Mouse (Mus musculus) lung, embryonic 14.5 days (tissue): ENCODE measurements around the gene Edem3. TPM values are rescaled to one million over a fixed set of nuclear protein-coding genes. Genes with fewer than 3 reads are reported as not detected.

Experiments
- ATAC-seq: fragments of 200-750 bp; cut with Nextera tagmentation; 2 replicates; pipeline ENCODE4 v1.8.0; 2017; ENCODE audit warnings: mild to moderate bottlenecking, moderate TSS enrichment, moderate library complexity; ENCODE audit not compliant: insufficient read depth
- DNase-seq: peaks from one replicate; pipeline ENCODE4 v3.0.0-alpha.2; 2015
- H3K27ac ChIP-seq: fragments of 300-500 bp; sonication (generic); 2 replicates; pipeline ENCODE4 v1.5.1; 2014; ENCODE audit warnings: low read depth, mild to moderate bottlenecking, moderate library complexity
- H3K27me3 ChIP-seq: fragments of 300-500 bp; sonication (generic); 2 replicates; pipeline ENCODE4 v1.6.1; 2014; ENCODE audit warnings: low read length, control low read depth; ENCODE audit not compliant: insufficient read depth
- H3K36me3 ChIP-seq: fragments of 300-500 bp; sonication (generic); 2 replicates; pipeline ENCODE4 v1.6.1; 2014; ENCODE audit warnings: control low read depth; ENCODE audit not compliant: insufficient read depth
- H3K4me1 ChIP-seq: fragments of 300-500 bp; sonication (generic); 2 replicates; pipeline ENCODE4 v1.6.1; 2014; ENCODE audit warnings: antibody characterized with exemption, control low read depth; ENCODE audit not compliant: insufficient read depth
- H3K4me2 ChIP-seq: fragments of 300-500 bp; sonication (generic); 2 replicates; pipeline ENCODE4 v1.6.1; 2014; ENCODE audit warnings: mild to moderate bottlenecking
- H3K4me3 ChIP-seq: fragments of 300-500 bp; sonication (generic); 2 replicates; pipeline ENCODE4 v1.5.1; 2014; ENCODE audit warnings: low read depth, low read length
- H3K9ac ChIP-seq: fragments of 300-500 bp; sonication (generic); 2 replicates; pipeline ENCODE4 v1.6.1; 2014
- H3K9me3 ChIP-seq: fragments of 300-500 bp; sonication (generic); 2 replicates; pipeline ENCODE4 v1.6.1; 2016; ENCODE audit warnings: low read depth, low read length, control low read depth
- CTCF ChIP-seq: IDR thresholded peaks from 2 replicates; pipeline ENCODE4 v1.5.1; 2016; ENCODE audit warnings: antibody characterized with exemption, low read depth
- WGBS: fragments of 180-500 bp; shearing (Covaris S2); extraction: QIAGEN DNeasy Blood & Tissue Kit; methylation state at CpG from one replicate; pipeline ENCODE4 v1.1.7; 2014; 5-methylcytosine and 5-hydroxymethylcytosine counted together
- polyA plus RNA-seq: library from polyadenylated mRNA; unstranded; fragments of >200 nt; fragmentation: Nextera tagmentation; extraction: Ambion mirVana; gene quantifications from 2 replicates; pipeline ENCODE4 v1.2.1, GENCODE M21; 2014

Edem3 gene
- polyA plus RNA-seq, 1 experiment from 2014 or later, result 24.5 TPM

GRCm38 (mm10) chr1:151720566-151720965 is 34.6 kb upstream of the Edem3 start:
- DNase-seq, result peak; percentile 42

GRCm38 (mm10) chr1:151721357-151721983 is 33.7 kb upstream of the Edem3 start:
- TF ChIP-seq CTCF, result no peak
- Histone ChIP-seq H3K4me2 (no peak overlapping the region), H3K9ac (no peak overlapping the region), H3K4me3 (no peak overlapping the region), H3K4me1 (peaks cover 10% of the 10 kb centered on the region), H3K36me3 (no peaks in the 10 kb centered on the region), H3K27ac (no peak overlapping the region), H3K27me3 (no peaks in the 10 kb centered on the region), H3K9me3 (no peaks in the 10 kb centered on the region)
- DNase-seq (peak; percentile 54), ATAC-seq (peak; percentile 33; the same call in 1 of the 2 replicates)
- WGBS, result 38% methylated on average over 10 of the region's 10 CpGs

More at GRCm38 (mm10) chr1:151720566-151720965, 34.6 kb upstream of the Edem3 start:
- H3K9me3 ChIP-seq, result no peaks in the 10 kb centered on the region
- H3K27me3 ChIP-seq, result no peaks in the 10 kb centered on the region
- H3K9ac ChIP-seq, result no peak overlapping the region
- ATAC-seq, result 0 out of 2 replicates have a peak, but pooled peaks have one; percentile 4
- H3K4me2 ChIP-seq, result no peak overlapping the region
- no peak overlapping the region for H3K4me3 ChIP-seq
- no peaks in the 10 kb centered on the region for H3K36me3 ChIP-seq
- no peak overlapping the region; the same call in 1 of the 2 replicates for H3K27ac ChIP-seq
- peaks cover 10% of the 10 kb centered on the region for H3K4me1 ChIP-seq
- TF ChIP-seq CTCF, result no peak
- WGBS, result 60% methylated on average over 2 of the region's 2 CpGs

GRCm38 (mm10) chr1:151723771-151724170 is 31.4 kb upstream of the Edem3 start:
- WGBS, result 69% methylated on average over 4 of the region's 4 CpGs
- Histone ChIP-seq H3K4me3 (no peak overlapping the region), H3K27ac (no peak overlapping the region), H3K4me1 (peaks cover 10% of the 10 kb centered on the region), H3K9ac (no peak overlapping the region), H3K9me3 (no peaks in the 10 kb centered on the region), H3K27me3 (no peaks in the 10 kb centered on the region), H3K36me3 (no peaks in the 10 kb centered on the region), H3K4me2 (no peak overlapping the region)
- no peak for DNase-seq
- no peak for ATAC-seq
- no peak for TF ChIP-seq CTCF

- Histone ChIP-seq H3K4me2 (no peak overlapping the region), H3K36me3 (no peaks in the 10 kb centered on the region), H3K9ac (no peak overlapping the region), H3K4me1 (peaks cover 2% of the 10 kb centered on the region; the same call in 1 of the 2 replicates), H3K9me3 (no peaks in the 10 kb centered on the region), H3K27ac (no peak overlapping the region), H3K4me3 (no peak overlapping the region), H3K27me3 (no peaks in the 10 kb centered on the region)
- WGBS, result 62% methylated on average over 2 of the region's 2 CpGs
- DNase-seq, result no peak
- TF ChIP-seq CTCF, result no peak
- no peak for ATAC-seq
These were observed 29.6 kb upstream of the Edem3 start for GRCm38 (mm10) chr1:151725590-151725989.

GRCm38 (mm10) chr1:151726358-151726757 is 28.8 kb upstream of the Edem3 start:
- no peak for DNase-seq
- 83% methylated on average over 6 of the region's 6 CpGs for WGBS

GRCm38 (mm10) chr1:151728141-151728540 is 27.0 kb upstream of the Edem3 start:
- ATAC-seq (no peak), DNase-seq (no peak)
- Histone ChIP-seq H3K4me3 (no peak overlapping the region), H3K27ac (no peak overlapping the region), H3K36me3 (no peaks in the 10 kb centered on the region), H3K9me3 (no peaks in the 10 kb centered on the region), H3K4me1 (no peaks in the 10 kb centered on the region), H3K4me2 (no peak overlapping the region), H3K9ac (no peak overlapping the region), H3K27me3 (no peaks in the 10 kb centered on the region)
- WGBS, result 26% methylated on average over 4 of the region's 4 CpGs
- TF ChIP-seq CTCF, result no peak

More at GRCm38 (mm10) chr1:151726358-151726757, 28.8 kb upstream of the Edem3 start:
- Histone ChIP-seq H3K9me3 (no peaks in the 10 kb centered on the region), H3K4me1 (no peaks in the 10 kb centered on the region), H3K36me3 (no peaks in the 10 kb centered on the region), H3K9ac (no peak overlapping the region), H3K27me3 (no peaks in the 10 kb centered on the region), H3K27ac (no peak overlapping the region), H3K4me3 (no peak overlapping the region), H3K4me2 (no peak overlapping the region)
- no peak for ATAC-seq
- TF ChIP-seq CTCF, result no peak

GRCm38 (mm10) chr1:151737146-151737545 is 18.0 kb upstream of the Edem3 start:
- H3K4me3 ChIP-seq, result no peak overlapping the region
- ATAC-seq (no peak), DNase-seq (no peak)
- WGBS, result 89% methylated on average over 2 of the region's 2 CpGs
- no peak for TF ChIP-seq CTCF
- no peak overlapping the region for H3K27ac ChIP-seq
- H3K27me3 ChIP-seq, result no peaks in the 10 kb centered on the region
- no peaks in the 10 kb centered on the region for H3K4me1 ChIP-seq
- no peaks in the 10 kb centered on the region for H3K9me3 ChIP-seq
- no peak overlapping the region for H3K9ac ChIP-seq
- H3K36me3 ChIP-seq, result no peaks in the 10 kb centered on the region
- H3K4me2 ChIP-seq, result no peak overlapping the region
